Mouse (Mus musculus) G1E (cell line): Measurements from ENCODE around the gene Pdlim5. TPM values are rescaled to one million over a fixed set of nuclear protein-coding genes. Genes with fewer than 3 reads are reported as not detected.
"Not testable (repeated sequence)": the region's sequence is repeated elsewhere in the genome, so short reads cannot be mapped to it uniquely, and the experiment has no call there.

Experiments used
- ATAC-seq: 2 replicates; pipeline ENCODE4 v1.8.0; 2016; ENCODE audit warnings: mild to moderate bottlenecking; ENCODE audit not compliant: insufficient number of reproducible peaks, poor library complexity, low FRiP score, severe bottlenecking; ENCODE audit errors: extremely low read depth
- DNase-seq: peaks from one replicate; pipeline ENCODE4 v3.0.0; 2012; ENCODE audit warnings: low spot score
- H3K27me3 ChIP-seq: 2 replicates; pipeline ENCODE4 v1.6.1; 2012; ENCODE audit warnings: mild to moderate bottlenecking, low read length, inconsistent platforms; ENCODE audit not compliant: insufficient read depth
- H3K36me3 ChIP-seq: replicated peaks from 2 replicates; pipeline ENCODE3; 2012; ENCODE audit warnings: mild to moderate bottlenecking, inconsistent platforms
- H3K4me1 ChIP-seq: 2 replicates; pipeline ENCODE4 v1.6.1; 2012; ENCODE audit warnings: low read depth, low read length, inconsistent platforms, mixed read lengths; ENCODE audit not compliant: insufficient read depth
- H3K4me3 ChIP-seq: 2 replicates; pipeline ENCODE4 v1.5.1; 2012; ENCODE audit warnings: low read depth, mild to moderate bottlenecking, inconsistent platforms, low read length, moderate library complexity, mixed read lengths
- H3K9me3 ChIP-seq: replicated peaks from 2 replicates; pipeline ENCODE4 v1.6.1; 2012; ENCODE audit warnings: inconsistent platforms
- CTCF ChIP-seq: IDR thresholded peaks from 2 replicates; pipeline ENCODE4 v1.5.1; 2012; ENCODE audit warnings: low read depth, low read length, inconsistent platforms, mixed read lengths
- GATA1 ChIP-seq: IDR thresholded peaks from 2 replicates; pipeline ENCODE4 v1.6.1; 2012; ENCODE audit warnings: borderline replicate concordance, low read length, inconsistent platforms, mixed read lengths
- GATA2 ChIP-seq: IDR thresholded peaks from 2 replicates; pipeline ENCODE4 v1.6.1; 2012; ENCODE audit warnings: low read depth, low read length, inconsistent platforms, borderline replicate concordance
- POLR2AphosphoS5 ChIP-seq: IDR thresholded peaks from 2 replicates; pipeline ENCODE4 v1.6.1; 2012; ENCODE audit warnings: low read depth, low read length, inconsistent platforms; ENCODE audit not compliant: insufficient replicate concordance
- TAL1 ChIP-seq: conservative IDR thresholded peaks from 2 replicates; pipeline ENCODE4 v1.6.1; 2012; ENCODE audit warnings: low read depth, low read length, inconsistent platforms, mixed read lengths
- polyA plus RNA-seq: library from polyadenylated mRNA; stranded (reverse); fragments of >175 nt; gene quantifications from 2 replicates; pipeline ENCODE4 v1.2.3, GENCODE M21; 2012
- total RNA-seq, 2 experiments: library from RNA; stranded (forward) in 1 of 2; stranded (reverse) in 1 of 2; fragments of 200-1000 nt in 1 of 2; fragments of >200 nt in 1 of 2; fragmentation: Nextera tagmentation in 1 of 2; gene quantifications; 2 replicates each; pipeline ENCODE4 v1.2.3; 2014 to 2017

The Pdlim5 gene
- total and polyA plus RNA-seq, 3 experiments = 32.5 to 55.7 (median 33.4) TPM

DNA sequence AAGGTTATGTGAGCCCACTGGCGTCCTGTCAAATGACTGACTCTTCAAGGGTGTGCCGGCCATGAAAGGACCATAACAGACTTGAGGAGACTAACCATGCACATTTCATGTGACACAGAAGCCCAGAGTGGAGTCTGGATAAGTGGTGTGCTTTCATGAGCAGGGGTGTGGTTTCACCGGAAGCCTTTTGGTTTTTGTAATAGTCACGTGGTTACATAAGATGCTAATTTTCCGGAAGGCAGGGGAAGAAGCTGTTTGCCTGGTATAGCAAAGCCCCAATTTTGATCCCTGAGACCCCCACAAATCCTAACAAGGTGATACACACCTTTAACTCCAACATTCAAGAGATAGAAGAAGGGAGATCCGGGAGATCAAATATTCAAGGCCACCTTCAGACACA lies 188.0 kb downstream of the Pdlim5 start:
- Histone ChIP-seq H3K36me3 (no peaks in the 10 kb centered on the region), H3K9me3 (no peaks in the 10 kb centered on the region), H3K4me3 (no peak overlapping the region), H3K4me1 (no peaks in the 10 kb centered on the region), H3K27me3 (no peaks in the 10 kb centered on the region)
- no peak for TF ChIP-seq GATA1
- TF ChIP-seq GATA2 = no peak
- TF ChIP-seq POLR2AphosphoS5 = no peak
- no peak for TF ChIP-seq CTCF
- no peak for TF ChIP-seq TAL1
- ATAC-seq (no peak), DNase-seq (no peak)

- Histone ChIP-seq H3K27me3 (no peaks in the 10 kb centered on the region), H3K9me3 (no peaks in the 10 kb centered on the region), H3K36me3 (no peaks in the 10 kb centered on the region), H3K4me3 (no peak overlapping the region), H3K4me1 (no peaks in the 10 kb centered on the region)
- ATAC-seq (no peak), DNase-seq (no peak)
- TF ChIP-seq CTCF (no peak), GATA1 (no peak), POLR2AphosphoS5 (no peak), GATA2 (no peak), TAL1 (no peak)
Observed at GRCm38 (mm10) chr3:142206316-142206715, 189.2 kb downstream of the Pdlim5 start.

DNA sequence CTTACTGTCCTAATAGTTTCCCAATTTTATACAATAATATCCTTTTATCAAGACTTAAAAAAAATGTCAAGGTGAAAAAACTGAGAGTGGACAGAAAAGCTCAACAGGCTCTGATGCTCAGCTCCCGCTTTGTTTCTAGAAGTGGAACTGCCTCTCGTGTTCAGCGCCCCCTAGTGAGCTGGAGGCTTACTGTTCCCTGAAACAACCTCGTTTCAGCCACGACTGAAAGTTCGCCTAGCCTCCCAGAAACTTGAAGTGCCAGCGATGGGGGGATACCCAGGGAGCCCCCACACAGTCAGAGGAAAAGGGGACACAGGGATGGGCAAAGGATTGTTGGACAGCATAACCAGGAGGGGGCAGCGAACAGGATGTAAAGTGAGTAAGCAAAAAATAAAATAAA lies 199.4 kb downstream of the Pdlim5 start:
- ATAC-seq = no peak
- no peaks in the 10 kb centered on the region for H3K36me3 ChIP-seq
- TF ChIP-seq TAL1 (no peak), POLR2AphosphoS5 (no peak), CTCF (no peak), GATA2 (no peak), GATA1 (no peak)
- H3K9me3 ChIP-seq = peaks cover 5% of the 10 kb centered on the region
- H3K27me3 ChIP-seq = no peaks in the 10 kb centered on the region
- DNase-seq = no peak
- no peak overlapping the region for H3K4me3 ChIP-seq
- no peaks in the 10 kb centered on the region for H3K4me1 ChIP-seq

- not testable (repeated sequence) for H3K9me3 ChIP-seq, H3K4me1 ChIP-seq, H3K4me3 ChIP-seq, DNase-seq, ATAC-seq, H3K27me3 ChIP-seq, H3K36me3 ChIP-seq
Observed at GRCm38 (mm10) chr3:142191627-142192026, 203.9 kb downstream of the Pdlim5 start.

Other genes starting within 250 kb of the Pdlim5 start
- gene Bmpr1b, start 226.3 kb downstream of the Pdlim5 start, total RNA-seq (2014; fragmentation: Nextera tagmentation) = not detected in 2 replicates
- gene Bmpr1b, start 226.3 kb downstream of the Pdlim5 start, total RNA-seq (2017) = 0.06 and 0.11 TPM in 2 replicates
- gene Bmpr1b, start 226.3 kb downstream of the Pdlim5 start, polyA plus RNA-seq = not detected in 2 replicates
- not detected in 2 replicates for gene Gbp5, start 98.3 kb upstream of the Pdlim5 start, total RNA-seq (2014; fragmentation: Nextera tagmentation)
- gene Gbp5, start 98.3 kb upstream of the Pdlim5 start, total RNA-seq (2017) = 0.05 and 0.12 TPM in 2 replicates
- gene Gbp5, start 98.3 kb upstream of the Pdlim5 start, polyA plus RNA-seq = not detected in 2 replicates
- gene Gbp7, start 134.6 kb upstream of the Pdlim5 start, total RNA-seq (2014; fragmentation: Nextera tagmentation) = 11.2 and 12.3 TPM in 2 replicates
- 8.0 and 8.4 TPM in 2 replicates for gene Gbp7, start 134.6 kb upstream of the Pdlim5 start, total RNA-seq (2017)
- 0.21 and 0.30 TPM in 2 replicates for gene Gbp7, start 134.6 kb upstream of the Pdlim5 start, polyA plus RNA-seq
- not detected in 2 replicates for gene Gbp3, start 164.3 kb upstream of the Pdlim5 start, total RNA-seq (2014; fragmentation: Nextera tagmentation)
- gene Gbp3, start 164.3 kb upstream of the Pdlim5 start, total RNA-seq (2017) = 0.12 and 0.27 TPM in 2 replicates
- not detected in 2 replicates for gene Gbp3, start 164.3 kb upstream of the Pdlim5 start, polyA plus RNA-seq
- gene Gbp2b, start 199.2 kb upstream of the Pdlim5 start, total RNA-seq (2014; fragmentation: Nextera tagmentation) = 0.44 TPM in 1 of 2 replicates, not detected in the other
- gene Gbp2b, start 199.2 kb upstream of the Pdlim5 start, total RNA-seq (2017) = 0.41 and 0.44 TPM in 2 replicates
- gene Gbp2b, start 199.2 kb upstream of the Pdlim5 start, polyA plus RNA-seq = not detected in 2 replicates
- gene Gbp2, start 224.9 kb upstream of the Pdlim5 start, total RNA-seq (2014; fragmentation: Nextera tagmentation) = 0.29 and 0.30 TPM in 2 replicates
- gene Gbp2, start 224.9 kb upstream of the Pdlim5 start, total RNA-seq (2017) = 0.46 and 0.87 TPM in 2 replicates
- not detected in 2 replicates for gene Gbp2, start 224.9 kb upstream of the Pdlim5 start, polyA plus RNA-seq